Mouse (Mus musculus) neural tube, embryonic 11.5 days (tissue): ENCODE results near the gene Ccdc162. TPM values are rescaled to one million over a fixed set of nuclear protein-coding genes. Genes with fewer than 3 reads are reported as not detected.

Experiments used
- ATAC-seq: fragments of 200-750 bp; cut with Nextera tagmentation; 2 replicates; pipeline ENCODE4 v1.8.0; 2017; ENCODE audit warnings: moderate number of reproducible peaks, mild to moderate bottlenecking, moderate TSS enrichment, moderate library complexity; ENCODE audit not compliant: insufficient read depth, low FRiP score, low TSS enrichment
- DNase-seq: peaks from one replicate; pipeline ENCODE4 v3.0.0-alpha.2; 2015; ENCODE audit warnings: low spot score
- H3K27ac ChIP-seq: fragments of 300-500 bp; sonication (generic); 2 replicates; pipeline ENCODE4 v1.5.1; 2014; ENCODE audit warnings: low read depth, mild to moderate bottlenecking, low read length
- H3K27me3 ChIP-seq: fragments of 300-500 bp; sonication (generic); 2 replicates; pipeline ENCODE4 v1.6.1; 2014; ENCODE audit warnings: mild to moderate bottlenecking, low read length, mixed read lengths; ENCODE audit not compliant: control insufficient read depth, insufficient read depth
- H3K36me3 ChIP-seq: fragments of 300-500 bp; sonication (generic); 2 replicates; pipeline ENCODE4 v1.6.1; 2014; ENCODE audit warnings: mild to moderate bottlenecking, low read length, moderate library complexity, mixed read lengths; ENCODE audit not compliant: control insufficient read depth, insufficient read depth
- H3K4me1 ChIP-seq: fragments of 300-500 bp; sonication (generic); 2 replicates; pipeline ENCODE4 v1.6.1; 2014; ENCODE audit warnings: low read length, mixed read lengths; ENCODE audit not compliant: control insufficient read depth, insufficient read depth
- H3K4me2 ChIP-seq: fragments of 300-500 bp; sonication (generic); 2 replicates; pipeline ENCODE4 v1.6.1; 2014; ENCODE audit warnings: low read depth, mild to moderate bottlenecking, moderate library complexity
- H3K4me3 ChIP-seq: fragments of 300-500 bp; sonication (generic); 2 replicates; pipeline ENCODE4 v1.5.1; 2014; ENCODE audit warnings: low read depth, low read length
- H3K9ac ChIP-seq: fragments of 300-500 bp; sonication (generic); 2 replicates; pipeline ENCODE4 v1.6.1; 2014; ENCODE audit warnings: mild to moderate bottlenecking, low read length
- H3K9me3 ChIP-seq: fragments of 300-500 bp; sonication (generic); 2 replicates; pipeline ENCODE4 v1.6.1; 2016; ENCODE audit warnings: low read length; ENCODE audit not compliant: control insufficient read depth
- WGBS: fragments of 180-500 bp; shearing (Covaris S2); extraction: QIAGEN DNeasy Blood & Tissue Kit; methylation state at CpG from one replicate; pipeline ENCODE4 v1.1.7; 2014; 5-methylcytosine and 5-hydroxymethylcytosine counted together
- polyA plus RNA-seq: library from polyadenylated mRNA; unstranded; fragments of >200 nt; fragmentation: Nextera tagmentation; extraction: Ambion mirVana; gene quantifications from 2 replicates; pipeline ENCODE4 v1.2.1, GENCODE M21; 2014

Gene Ccdc162
- polyA plus RNA-seq, 1 experiment from 2014 or later, result 0.28 TPM

DNA sequence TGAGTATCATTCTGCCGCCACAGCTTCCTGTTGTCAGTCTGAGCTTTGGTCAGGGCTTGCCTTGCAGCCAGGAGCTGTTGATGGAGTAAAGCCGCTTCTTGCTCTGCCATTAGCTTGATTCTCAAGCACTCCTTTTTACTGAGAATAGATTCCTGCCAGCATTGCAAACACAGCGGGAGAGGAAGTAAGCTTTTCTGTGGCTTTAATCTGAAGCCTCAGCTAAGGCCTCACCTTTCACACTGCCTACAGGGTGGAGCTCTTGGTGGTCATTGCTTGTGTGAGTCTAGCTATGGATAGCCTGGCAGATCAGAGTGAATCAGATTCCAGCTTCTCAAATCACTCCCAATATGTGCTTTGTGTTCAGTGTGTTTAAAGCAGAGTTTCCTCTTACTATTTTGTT lies 164.1 kb downstream of the Ccdc162 start:
- Histone ChIP-seq H3K9ac (no peak overlapping the region), H3K4me2 (no peak overlapping the region), H3K4me1 (no peaks in the 10 kb centered on the region), H3K4me3 (no peak overlapping the region), H3K27ac (no peak overlapping the region), H3K36me3 (no peaks in the 10 kb centered on the region), H3K27me3 (no peaks in the 10 kb centered on the region), H3K9me3 (peaks cover 8% of the 10 kb centered on the region)
- ATAC-seq, result no peak
- DNase-seq, result no peak
- 37% methylated on average over 3 of the region's 3 CpGs for WGBS

GRCm38 (mm10) chr10:41550711-41551110 lies 165.7 kb downstream of the Ccdc162 start:
- peaks cover 8% of the 10 kb centered on the region for H3K9me3 ChIP-seq
- ATAC-seq (no peak), DNase-seq (no peak)
- no peaks in the 10 kb centered on the region for H3K4me1 ChIP-seq
- no peak overlapping the region for H3K9ac ChIP-seq
- no peak overlapping the region for H3K4me2 ChIP-seq
- WGBS, result 73% methylated on average over 7 of the region's 7 CpGs
- no peak overlapping the region for H3K4me3 ChIP-seq
- H3K27me3 ChIP-seq, result no peaks in the 10 kb centered on the region
- H3K27ac ChIP-seq, result no peak overlapping the region
- no peaks in the 10 kb centered on the region for H3K36me3 ChIP-seq

DNA sequence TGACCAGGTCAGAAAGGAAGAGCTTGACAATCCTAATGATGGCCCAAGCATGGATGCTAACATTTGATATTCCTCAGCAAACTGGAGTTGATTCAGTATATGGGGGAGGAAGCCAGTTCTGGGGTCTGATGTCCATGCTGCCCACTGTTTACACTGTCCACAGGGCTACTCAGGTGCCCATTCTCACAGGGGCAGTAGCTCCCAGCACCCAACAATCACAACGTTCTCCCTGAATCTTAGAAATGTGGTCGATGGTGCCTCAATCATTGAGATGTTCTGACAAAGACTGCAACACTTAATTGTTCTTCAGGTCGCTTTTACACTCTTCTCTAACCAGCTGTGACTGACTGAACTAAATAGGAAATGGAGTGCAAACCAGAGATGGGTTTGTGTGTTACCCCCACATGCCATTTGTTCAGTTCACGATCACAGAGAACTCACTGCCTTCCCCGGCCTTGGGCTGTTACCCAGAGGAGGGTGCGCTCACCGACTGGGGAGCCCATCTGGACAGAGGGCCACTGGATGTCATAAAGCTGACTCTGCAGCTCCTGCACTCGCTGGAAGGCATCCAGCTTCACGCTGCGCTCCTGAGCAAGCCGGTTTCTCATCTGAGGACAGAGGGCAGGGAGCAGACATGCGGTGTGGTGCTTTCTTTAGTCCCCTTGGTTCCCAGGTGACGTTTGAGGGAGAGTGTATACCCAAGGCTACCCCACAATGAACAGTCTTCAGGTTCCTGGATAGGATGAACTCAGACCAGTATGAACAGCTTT lies 169.9 kb downstream of the Ccdc162 start:
- Histone ChIP-seq H3K4me2 (no peak overlapping the region), H3K27me3 (no peaks in the 10 kb centered on the region), H3K9ac (no peak overlapping the region), H3K4me1 (no peaks in the 10 kb centered on the region), H3K27ac (no peak overlapping the region), H3K4me3 (no peak overlapping the region), H3K9me3 (peaks cover 8% of the 10 kb centered on the region), H3K36me3 (no peaks in the 10 kb centered on the region)
- WGBS, result 53% methylated on average over 13 of the region's 13 CpGs
- DNase-seq (no peak), ATAC-seq (no peak)

DNA sequence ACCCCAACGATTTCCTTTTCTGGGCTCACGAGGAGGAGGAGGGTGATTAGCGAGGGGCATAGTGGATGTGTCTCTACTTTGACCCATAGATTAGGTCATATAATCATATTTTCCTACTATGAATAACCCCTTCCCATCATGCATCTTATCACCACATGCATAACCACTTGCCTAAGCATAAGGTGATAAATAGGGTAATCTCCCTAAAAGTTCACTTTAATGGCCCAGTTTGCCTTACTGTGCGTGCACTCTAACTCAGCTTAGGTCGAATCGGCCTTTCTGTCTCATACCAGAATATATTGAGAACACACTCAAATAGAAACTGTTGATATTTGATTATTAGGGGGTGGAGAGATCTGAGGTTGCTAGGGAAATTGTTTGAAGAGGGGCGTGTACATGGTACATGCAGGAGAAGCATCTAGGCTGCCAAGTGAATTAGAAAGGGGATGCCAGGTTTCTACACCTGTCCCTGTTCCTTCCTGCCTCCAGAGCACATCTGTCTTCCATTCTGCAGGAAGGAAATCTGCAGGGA lies 171.1 kb downstream of the Ccdc162 start:
- no peak for ATAC-seq
- H3K9ac ChIP-seq, result no peak overlapping the region
- no peak for DNase-seq
- no peaks in the 10 kb centered on the region for H3K27me3 ChIP-seq
- H3K36me3 ChIP-seq, result no peaks in the 10 kb centered on the region
- no peak overlapping the region for H3K27ac ChIP-seq
- no peaks in the 10 kb centered on the region for H3K4me1 ChIP-seq
- H3K4me3 ChIP-seq, result no peak overlapping the region
- H3K4me2 ChIP-seq, result no peak overlapping the region
- WGBS, result 69% methylated on average over 7 of the region's 7 CpGs
- peaks cover 8% of the 10 kb centered on the region for H3K9me3 ChIP-seq

DNA sequence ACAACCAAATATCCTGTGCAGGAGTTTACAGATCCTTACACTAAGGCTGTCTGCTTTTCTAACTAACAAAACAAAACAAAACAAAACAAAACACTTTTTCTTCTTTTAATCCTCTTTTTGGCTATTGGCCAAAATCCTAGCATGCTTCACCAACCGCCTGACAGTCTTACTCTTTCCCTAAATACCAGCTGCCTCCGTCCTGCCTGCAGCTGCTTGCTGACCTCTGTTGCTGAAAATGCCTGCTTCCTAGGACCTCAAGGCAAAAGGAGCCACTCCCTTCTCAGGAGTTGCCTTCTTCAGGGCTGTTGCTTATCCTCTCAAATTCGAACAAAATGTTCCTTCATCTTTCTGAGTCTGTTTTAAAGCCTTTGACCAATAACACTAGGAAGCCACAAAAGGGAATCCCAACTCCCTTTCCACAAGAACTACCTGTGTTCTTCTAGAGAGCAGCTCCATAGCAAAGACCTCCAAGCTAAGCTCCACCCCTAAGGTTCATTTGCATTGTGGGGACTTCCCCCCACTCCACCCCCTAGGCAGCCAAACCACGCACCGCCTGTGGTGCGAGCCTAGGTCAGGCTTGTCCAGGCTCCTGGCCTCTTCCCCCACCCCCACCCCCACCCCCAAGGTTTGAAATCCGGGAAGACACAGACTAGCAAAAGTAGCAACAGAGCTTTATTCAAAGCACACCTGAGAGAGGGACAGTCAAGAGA lies 171.8 kb downstream of the Ccdc162 start:
- Histone ChIP-seq H3K9me3 (peaks cover 8% of the 10 kb centered on the region), H3K4me1 (no peaks in the 10 kb centered on the region), H3K27me3 (no peaks in the 10 kb centered on the region), H3K27ac (no peak overlapping the region), H3K4me3 (no peak overlapping the region), H3K4me2 (no peak overlapping the region), H3K36me3 (no peaks in the 10 kb centered on the region), H3K9ac (no peak overlapping the region)
- no peak for DNase-seq
- no peak for ATAC-seq
- WGBS, result 6% methylated on average over 7 of the region's 7 CpGs

GRCm38 (mm10) chr10:41543844-41544243 lies 172.6 kb downstream of the Ccdc162 start:
- no peak overlapping the region for H3K27ac ChIP-seq
- no peaks in the 10 kb centered on the region for H3K36me3 ChIP-seq
- no peak overlapping the region for H3K4me2 ChIP-seq
- no peak overlapping the region for H3K4me3 ChIP-seq
- 72% methylated on average over 2 of the region's 2 CpGs for WGBS
- H3K9me3 ChIP-seq, result peaks cover 4% of the 10 kb centered on the region; the same call in 1 of the 2 replicates
- H3K4me1 ChIP-seq, result no peaks in the 10 kb centered on the region
- H3K9ac ChIP-seq, result no peak overlapping the region
- ATAC-seq (no peak), DNase-seq (no peak)
- no peaks in the 10 kb centered on the region for H3K27me3 ChIP-seq

- H3K4me3 ChIP-seq, result no peak overlapping the region
- no peaks in the 10 kb centered on the region for H3K36me3 ChIP-seq
- H3K27me3 ChIP-seq, result no peaks in the 10 kb centered on the region
- no peak for DNase-seq
- no peak overlapping the region for H3K27ac ChIP-seq
- 90% methylated on average over 4 of the region's 4 CpGs for WGBS
- no peak overlapping the region for H3K4me2 ChIP-seq
- no peaks in the 10 kb centered on the region for H3K4me1 ChIP-seq
- no peak for ATAC-seq
- H3K9me3 ChIP-seq, result peaks cover 1% of the 10 kb centered on the region; the same call in 1 of the 2 replicates
- no peak overlapping the region for H3K9ac ChIP-seq
Measured at GRCm38 (mm10) chr10:41543439-41543838, 173.0 kb downstream of the Ccdc162 start.

DNA sequence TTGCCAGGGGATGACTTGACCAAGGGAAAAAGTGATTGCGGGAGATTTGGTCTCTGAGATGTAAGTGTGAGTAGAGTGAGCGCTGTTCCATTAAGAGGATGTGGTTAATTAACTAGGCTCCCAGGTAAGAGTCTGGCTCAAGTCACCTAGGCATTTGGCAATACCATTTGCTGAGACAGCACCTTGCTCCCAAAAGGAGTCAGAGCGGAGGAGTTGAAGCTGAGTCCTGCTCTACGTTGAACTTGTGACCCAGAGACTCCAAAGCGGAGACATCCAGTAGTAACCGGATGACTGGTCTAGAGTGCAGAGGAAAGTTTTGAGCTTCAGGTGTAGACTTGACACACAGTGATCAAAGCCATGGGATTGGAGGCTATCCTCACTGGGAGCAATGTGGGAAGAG lies 174.4 kb downstream of the Ccdc162 start:
- ATAC-seq (no peak), DNase-seq (no peak)
- Histone ChIP-seq H3K9me3 (no peaks in the 10 kb centered on the region), H3K4me2 (no peak overlapping the region), H3K4me3 (no peak overlapping the region), H3K27me3 (no peaks in the 10 kb centered on the region), H3K27ac (no peak overlapping the region), H3K4me1 (no peaks in the 10 kb centered on the region), H3K36me3 (no peaks in the 10 kb centered on the region), H3K9ac (no peak overlapping the region)
- WGBS, result 95% methylated on average over 6 of the region's 6 CpGs
